In the genomic region with DNA sequence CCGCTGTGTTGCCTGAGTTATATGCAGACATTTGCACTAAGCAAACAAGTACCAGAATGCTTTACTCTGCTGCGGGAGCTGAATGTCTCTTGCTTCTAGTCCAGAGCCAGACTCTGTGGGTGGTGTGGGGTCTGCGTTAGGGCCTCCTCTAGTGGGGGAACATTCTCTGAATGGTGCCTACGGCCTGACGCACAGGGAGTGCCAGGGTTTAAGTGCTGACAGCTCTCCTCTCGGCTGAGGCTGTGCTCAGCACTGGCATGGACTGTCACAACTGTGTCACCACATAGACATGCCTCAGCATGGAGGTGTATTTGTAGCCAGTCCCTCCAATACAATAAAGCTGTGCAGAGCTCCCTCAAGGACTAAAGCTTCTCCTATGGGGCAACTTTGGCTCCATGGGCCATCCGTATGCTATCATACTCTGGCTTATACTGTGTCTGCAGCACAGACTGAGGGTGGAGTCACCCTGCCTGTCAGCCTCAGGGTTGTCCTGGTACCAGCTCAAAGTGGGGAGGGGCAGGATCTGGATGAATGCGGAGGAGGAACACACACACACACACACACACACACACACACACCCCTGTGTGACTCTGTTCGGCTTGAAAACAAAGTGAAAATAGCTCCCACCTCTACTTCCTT, we compare ENCODE assay signal across 16 mouse cellular contexts. TPM values are rescaled to one million over a fixed set of nuclear protein-coding genes. Genes with fewer than 3 reads are reported as not detected.
DNase-seq lines count a peak whose midpoint lies in the region; ATAC-seq and TF ChIP-seq lines count a peak whose summit lies in the region.
"Had no signal": no experiment of that assay in that cellular context is flagged by ENCODE, and none has a peak within 500 bp of the region (broad histone marks: within the 10 kb centered on the region; RNA-seq: fewer than 3 reads in every experiment).

No protein-coding gene starts in this region.

- peak; percentile 50 to 55 for DNase-seq in heart, adult 18-20 months
- DNase-seq in heart, postnatal 36 days: no peak
- DNase-seq in lung, postnatal 0 days (ENCODE audit: low spot score): no peak
- no peak for DNase-seq in lung, postnatal 14 days
- DNase-seq in heart, postnatal 4 days: peak; percentile 65
- DNase-seq in urinary bladder, postnatal 25 days (ENCODE audit: low spot score): no peak
- DNase-seq: cerebellum, adult 11 months had no signal

- no peak for TF ChIP-seq CTCF in lung, postnatal 0 days (IDR thresholded peaks at IDR 0.05)

- H3K27ac ChIP-seq in lung, postnatal 0 days (ENCODE audit: low read length): no peak overlapping the region
- peak overlapping the region; percentile 48; the same call in 1 of the 2 replicates for H3K27ac ChIP-seq in heart, embryonic 12.5 days (ENCODE audit: poor library complexity, severe bottlenecking)
- H3K27ac ChIP-seq: embryonic facial prominence, embryonic 13.5 days; forebrain, embryonic 10.5 days; limb, embryonic 10.5 days; liver, embryonic 12.5 days; midbrain, embryonic 13.5 days had no signal

- H3K27me3 ChIP-seq in lung, postnatal 0 days (replicated peaks; ENCODE audit: insufficient read depth, low read length): no peaks in the 10 kb centered on the region
- no peaks in the 10 kb centered on the region for H3K27me3 ChIP-seq in heart, embryonic 12.5 days (replicated peaks)
- H3K27me3 ChIP-seq: embryonic facial prominence, embryonic 13.5 days; liver, embryonic 12.5 days; midbrain, embryonic 13.5 days had no signal

- 73% methylated on average over 9 of the region's 9 CpGs for WGBS in lung, postnatal 0 days
- WGBS in heart, embryonic 12.5 days: 42% methylated on average over 9 of the region's 9 CpGs

- no peaks in the 10 kb centered on the region for H3K4me1 ChIP-seq in lung, postnatal 0 days (ENCODE audit: insufficient read depth, low read depth, low read length)
- H3K4me1 ChIP-seq in heart, embryonic 12.5 days (replicated peaks): peaks cover 38% of the 10 kb centered on the region
- H3K4me1 ChIP-seq: embryonic facial prominence, embryonic 13.5 days; forebrain, embryonic 10.5 days; limb, embryonic 10.5 days; midbrain, embryonic 13.5 days had no signal

- no peak overlapping the region for H3K9ac ChIP-seq in lung, postnatal 0 days (replicated peaks; ENCODE audit: low read depth)
- H3K9ac ChIP-seq in heart, embryonic 12.5 days: peak overlapping the region; percentile 15; the same call in 1 of the 2 replicates
- H3K9ac ChIP-seq: embryonic facial prominence, embryonic 13.5 days; liver, embryonic 12.5 days; midbrain, embryonic 13.5 days had no signal

- peak; percentile 32; the same call in 1 of the 2 replicates for ATAC-seq in lung, postnatal 0 days
- ATAC-seq in heart, embryonic 12.5 days (ENCODE audit: insufficient number of reproducible peaks, low FRiP score): no peak
- ATAC-seq: liver, embryonic 12.5 days; midbrain, embryonic 13.5 days had no signal

- no peaks in the 10 kb centered on the region for H3K9me3 ChIP-seq in lung, postnatal 0 days (ENCODE audit: low read length)
- no peaks in the 10 kb centered on the region for H3K9me3 ChIP-seq in heart, embryonic 12.5 days (replicated peaks)
- H3K9me3 ChIP-seq: embryonic facial prominence, embryonic 13.5 days; forebrain, embryonic 10.5 days; limb, embryonic 10.5 days; liver, embryonic 12.5 days; midbrain, embryonic 13.5 days had no signal

- TF ChIP-seq EP300 in lung, postnatal 0 days (IDR thresholded peaks at IDR 0.05): no peak

- intact Hi-C loops in heart, postnatal 36 days (cut with DNase I): no loop called here

- no peak overlapping the region for H3K4me3 ChIP-seq in lung, postnatal 0 days (ENCODE audit: low read depth, low read length)
- H3K4me3 ChIP-seq in heart, embryonic 12.5 days: no peak overlapping the region
- H3K4me3 ChIP-seq: embryonic facial prominence, embryonic 13.5 days; forebrain, embryonic 10.5 days; limb, embryonic 10.5 days; liver, embryonic 12.5 days; midbrain, embryonic 13.5 days; myocyte had no signal

- no peak overlapping the region for H3K4me2 ChIP-seq in lung, postnatal 0 days (replicated peaks; ENCODE audit: low read depth, low read length)
- no peak overlapping the region for H3K4me2 ChIP-seq in heart, embryonic 12.5 days
- H3K4me2 ChIP-seq: embryonic facial prominence, embryonic 13.5 days; liver, embryonic 12.5 days; midbrain, embryonic 13.5 days had no signal

- no peaks in the 10 kb centered on the region for H3K36me3 ChIP-seq in lung, postnatal 0 days (ENCODE audit: insufficient read depth, low read length)
- peaks cover 37% of the 10 kb centered on the region for H3K36me3 ChIP-seq in heart, embryonic 12.5 days
- H3K36me3 ChIP-seq: liver, embryonic 12.5 days had no signal

RNA-seq across cellular contexts. Expression of gene Ttll1, which starts 23.1 kb away (rescaled TPM):
- total RNA-seq in heart, adult 18-20 months (2021): 10 to 100 TPM; 60.1 TPM
- total RNA-seq in heart, postnatal 36 days (2021): 10 to 100 TPM; 47.3 to 53.2 TPM
- polyA plus RNA-seq in lung, postnatal 0 days (2015; fragmentation: Nextera tagmentation; extraction: Ambion mirVana): 13.8 and 13.9 TPM in 2 replicates
- 24.5 and 25.4 TPM in 2 replicates for polyA plus RNA-seq in heart, embryonic 12.5 days (2016; fragmentation: Nextera tagmentation; extraction: Ambion mirVana)
- 10 to 100 TPM; 20.7 to 24.3 TPM for total RNA-seq in heart, postnatal 4 days (2021)

RNA-seq across cellular contexts. Expression of gene Pacsin2, which starts 23.2 kb away (rescaled TPM):
- total RNA-seq in heart, adult 18-20 months (2021): 100 to 1,000 TPM; 232 to 280 TPM
- 100 to 1,000 TPM; 174 to 191 TPM for total RNA-seq in heart, postnatal 36 days (2021)
- polyA plus RNA-seq in lung, postnatal 0 days (2015; fragmentation: Nextera tagmentation; extraction: Ambion mirVana): 46.7 and 51.7 TPM in 2 replicates
- 70.8 and 72.0 TPM in 2 replicates for polyA plus RNA-seq in heart, embryonic 12.5 days (2016; fragmentation: Nextera tagmentation; extraction: Ambion mirVana)
- 100 to 1,000 TPM; 136 to 147 TPM for total RNA-seq in heart, postnatal 4 days (2021)

RNA-seq across cellular contexts. Expression of gene Bik, which starts 39.1 kb away (rescaled TPM):
- total RNA-seq in heart, adult 18-20 months (2021): 1 to 10 TPM; 5.7 to 6.5 TPM
- total RNA-seq in heart, postnatal 36 days (2021): 10 to 100 TPM; 11.6 to 13.1 TPM
- 33.8 and 34.6 TPM in 2 replicates for polyA plus RNA-seq in lung, postnatal 0 days (2015; fragmentation: Nextera tagmentation; extraction: Ambion mirVana)
- polyA plus RNA-seq in heart, embryonic 12.5 days (2016; fragmentation: Nextera tagmentation; extraction: Ambion mirVana): 31.2 and 35.4 TPM in 2 replicates
- 10 to 100 TPM; 22.8 to 28.0 TPM for total RNA-seq in heart, postnatal 4 days (2021)
- total RNA-seq: common myeloid progenitor, adult 5-6 weeks; granulocyte monocyte progenitor cell, adult 5-6 weeks had no signal

Comparison
In these comparisons a context has a peak if more than half of its experiments do, and no peak if none do; other contexts are left out.
1. DNase-seq: peak in heart, adult 18-20 months (2 of 2) and heart, postnatal 4 days (single experiment); none in heart, postnatal 36 days (0 of 2), lung, postnatal 0 days (single experiment), lung, postnatal 14 days (single experiment) and urinary bladder, postnatal 25 days (single experiment).